Mouse (Mus musculus) naive thymus-derived CD4-positive, alpha-beta T cell, adult 2 months (primary cell): ENCODE data around the gene Gm7945.
"Not testable (repeated sequence)": the region's sequence is repeated elsewhere in the genome, so short reads cannot be mapped to it uniquely, and the experiment has no call there.

Experiments
- DNase-seq: peaks from one replicate; pipeline ENCODE4 v3.0.0-alpha.2; 2011; ENCODE audit warnings: low read depth

The Gm7945 gene

DNA sequence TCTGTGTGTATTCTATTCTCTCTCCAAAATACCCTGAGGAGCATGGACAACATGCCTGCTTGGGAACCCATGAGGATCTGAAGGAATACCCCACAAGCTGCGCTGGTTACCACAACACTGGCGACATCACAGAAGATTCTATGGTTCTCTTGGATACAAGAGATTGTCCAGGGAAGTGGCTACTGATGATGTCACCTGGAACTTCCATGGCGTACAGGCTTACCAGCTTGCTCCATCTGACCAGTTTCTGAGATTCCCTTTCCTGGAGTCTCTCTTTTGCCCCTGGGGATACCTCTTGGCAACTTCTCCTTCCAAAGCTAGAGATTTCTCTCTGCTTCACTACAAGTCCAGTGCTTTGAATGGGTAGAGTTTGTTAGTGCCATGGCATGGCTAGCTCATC is at the start of gene Gm7945:
Gene Gm7945, minus strand, starts transcription at position 101 of the 400 bp plus-strand sequence.
- not testable (repeated sequence) for DNase-seq

DNA sequence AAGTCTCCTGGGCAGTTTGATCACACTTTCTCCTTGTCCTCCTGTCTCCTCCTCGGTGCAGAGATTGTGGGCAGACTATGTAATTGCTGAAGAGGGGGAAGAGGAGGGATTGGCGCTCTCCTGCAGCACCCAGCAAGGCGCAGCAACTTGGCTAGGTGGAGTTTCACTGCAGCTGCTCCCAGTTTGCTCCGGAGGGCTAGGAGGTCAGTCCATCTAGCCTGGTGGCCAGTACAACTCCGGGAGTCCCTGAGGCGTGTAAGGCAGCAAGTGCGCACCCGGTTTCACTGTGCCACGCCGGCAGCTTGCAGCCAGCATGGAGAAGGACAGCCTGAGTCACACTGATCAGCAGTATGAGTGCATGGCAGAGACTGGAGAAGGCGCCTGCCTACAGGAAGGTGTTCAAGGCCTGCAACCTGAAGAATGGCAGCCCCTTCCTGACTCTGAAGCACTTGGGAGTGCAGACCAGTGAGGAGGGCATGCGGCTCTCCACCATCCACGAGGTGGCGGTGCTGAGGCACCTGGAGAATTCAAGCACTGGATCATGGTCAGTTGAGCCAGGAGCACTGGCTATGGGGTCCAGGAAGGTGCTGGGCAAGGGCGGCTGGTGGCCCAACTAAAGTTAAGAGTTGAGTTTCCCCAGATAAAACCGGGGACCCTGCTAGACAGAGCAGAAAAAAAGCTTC is 39.4 kb upstream of the Gm7945 start:
- DNase-seq: not testable (repeated sequence)

DNA sequence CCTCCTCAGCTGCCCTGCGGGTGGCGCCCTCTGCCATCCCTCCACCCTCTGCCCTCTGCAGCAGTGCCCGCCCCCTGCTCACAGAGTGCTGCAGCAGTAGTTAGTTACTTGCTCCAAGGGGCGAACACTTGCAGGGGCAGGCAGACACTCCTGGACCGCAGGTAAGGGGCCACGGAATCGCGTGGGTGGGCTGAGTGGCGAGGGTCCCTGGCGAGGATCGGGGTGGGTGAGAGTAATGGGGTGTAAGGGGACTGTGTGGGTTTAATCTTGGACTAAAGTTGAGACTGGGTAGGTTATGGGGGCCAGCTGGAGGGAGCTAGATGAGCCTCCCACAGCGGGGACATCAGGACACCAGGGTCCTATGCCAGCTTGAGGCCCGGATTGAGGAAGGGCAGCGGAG is 38.5 kb upstream of the Gm7945 start:
- DNase-seq: not testable (repeated sequence)

DNA sequence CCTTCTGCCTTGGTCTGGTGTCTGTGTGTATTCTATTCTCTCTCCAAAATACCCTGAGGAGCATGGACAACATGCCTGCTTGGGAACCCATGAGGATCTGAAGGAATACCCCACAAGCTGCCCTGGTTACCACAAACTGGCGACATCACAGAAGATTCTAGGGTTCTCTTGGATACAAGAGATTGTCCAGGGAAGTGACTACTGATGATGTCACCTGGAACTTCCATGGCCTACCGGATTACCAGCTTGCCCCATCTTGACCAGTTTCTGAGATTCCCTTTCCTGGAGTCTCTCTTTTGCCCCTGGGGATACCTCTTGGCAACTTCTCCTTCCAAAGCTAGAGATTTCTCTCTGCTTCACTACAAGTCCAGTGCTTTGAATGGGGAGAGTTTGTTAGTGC is 22.0 kb upstream of the Gm7945 start, which contains the start of gene Gm6482:
Gene Gm6482, minus strand, starts transcription at position 101 of the 400 bp plus-strand sequence.
- not testable (repeated sequence) for DNase-seq

DNA sequence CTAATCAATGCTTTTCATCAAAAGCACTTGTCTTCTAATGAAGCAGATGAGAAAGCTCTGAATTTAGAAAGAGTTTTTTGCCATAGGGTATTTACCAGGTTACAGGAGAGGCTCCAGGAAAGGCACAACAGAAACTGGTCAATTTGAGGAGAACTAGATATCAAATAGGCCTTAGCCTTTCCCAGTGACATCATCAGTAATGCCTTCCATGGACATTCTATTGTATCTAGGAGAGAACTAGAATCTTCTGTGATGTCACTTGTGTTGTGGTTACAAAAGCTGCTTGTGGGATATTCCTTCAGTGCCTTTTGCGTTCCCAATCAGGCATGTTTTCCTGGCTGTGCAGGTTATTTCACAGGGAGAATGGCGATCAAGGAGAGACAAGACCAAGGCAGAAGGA is 37.9 kb downstream of the Gm7945 start, which contains the start of gene Gm5798:
Gene Gm5798, plus strand, starts transcription at position 301 of the 400 bp plus-strand sequence.
- not testable (repeated sequence) for DNase-seq
